Mouse (Mus musculus): Measurements from ENCODE around the gene Klk15.

Klk15 gene

DNA sequence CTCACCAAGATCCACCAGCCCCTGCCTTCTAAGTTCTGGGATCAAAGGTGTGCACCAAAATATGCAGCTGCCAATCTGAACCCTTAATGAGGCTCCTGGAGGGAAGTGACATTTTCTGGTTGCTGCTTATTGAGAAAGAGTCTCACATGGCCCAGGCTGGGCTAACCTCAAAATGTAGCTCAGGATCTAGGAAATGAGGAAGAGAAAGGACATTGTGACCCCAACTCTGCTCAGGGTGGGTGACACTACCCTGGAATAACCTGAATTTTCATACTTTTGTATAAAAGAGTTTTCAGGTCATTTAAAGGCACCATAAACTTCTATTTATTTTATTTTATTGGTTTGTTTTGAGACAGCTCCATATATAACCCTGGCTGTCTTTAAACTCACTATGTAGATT lies 52.1 kb downstream of the Klk15 start:
- no peak for DNase-seq

Data from kidney, adult 9 months (tissue).